Mouse (Mus musculus) bone marrow, adult 2 months (tissue): ENCODE measurements at regions not wholly inside any gene's neighbourhood (a gene's known extent, or its start where the extent isn't known, plus 50 kb on each side); places are given as distances from the start of the nearest gene placed in this dataset.

ENCODE experiments used
- CTCF ChIP-seq: fragments of 200-500 bp; IDR thresholded peaks from 2 replicates; pipeline ENCODE4 v1.5.1; 2011; ENCODE audit warnings: low read length, control low read depth; ENCODE audit not compliant: control insufficient read depth, insufficient read depth
- POLR2A ChIP-seq: fragments of 200-500 bp; IDR thresholded peaks from 2 replicates; pipeline ENCODE4 v1.6.1; 2011; ENCODE audit warnings: low read depth, mild to moderate bottlenecking, control low read depth, low read length, borderline replicate concordance; ENCODE audit not compliant: control insufficient read depth

- TF ChIP-seq CTCF (no peak), POLR2A (no peak)
Observed at GRCm38 (mm10) chr13:111170269-111171165, 84.3 kb upstream of the Actbl2 start.
